Mouse (Mus musculus) cerebellum, adult 2 months (tissue): ENCODE results near the gene Acbd4.

ENCODE experiments used
- CTCF ChIP-seq: fragments of 200-500 bp; IDR thresholded peaks from 2 replicates; pipeline ENCODE4 v1.5.1; 2011; ENCODE audit warnings: low read depth, mild to moderate bottlenecking, control low read depth, low read length, moderate library complexity, borderline replicate concordance; ENCODE audit not compliant: insufficient read depth
- POLR2A ChIP-seq: fragments of 200-500 bp; IDR thresholded peaks from 2 replicates; pipeline ENCODE4 v1.6.1; 2011; ENCODE audit warnings: low read length, control low read depth, borderline replicate concordance; ENCODE audit not compliant: insufficient read depth

DNA sequence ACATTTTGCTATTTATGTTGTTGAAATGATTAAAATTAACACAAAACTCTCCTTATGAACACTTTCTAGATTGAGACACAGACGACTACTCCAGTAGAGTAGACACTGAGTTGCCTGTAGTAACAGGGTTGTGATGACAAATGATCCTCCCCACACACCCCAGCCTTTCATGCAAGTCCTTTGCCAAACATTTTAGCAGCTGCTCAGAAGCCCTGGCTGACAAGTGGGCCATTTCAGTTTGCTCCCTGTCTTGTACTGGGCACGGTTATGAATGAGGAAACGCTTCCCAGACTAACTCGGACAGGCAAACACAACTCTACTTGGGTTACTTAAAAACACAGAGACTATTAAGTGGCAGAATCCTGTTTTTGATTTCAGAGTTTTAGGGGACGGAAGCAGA lies 18.8 kb downstream of the Acbd4 start:
- TF ChIP-seq CTCF (no peak), POLR2A (no peak)
